22 mouse cellular contexts compared by ENCODE assay signal in the genomic region with DNA sequence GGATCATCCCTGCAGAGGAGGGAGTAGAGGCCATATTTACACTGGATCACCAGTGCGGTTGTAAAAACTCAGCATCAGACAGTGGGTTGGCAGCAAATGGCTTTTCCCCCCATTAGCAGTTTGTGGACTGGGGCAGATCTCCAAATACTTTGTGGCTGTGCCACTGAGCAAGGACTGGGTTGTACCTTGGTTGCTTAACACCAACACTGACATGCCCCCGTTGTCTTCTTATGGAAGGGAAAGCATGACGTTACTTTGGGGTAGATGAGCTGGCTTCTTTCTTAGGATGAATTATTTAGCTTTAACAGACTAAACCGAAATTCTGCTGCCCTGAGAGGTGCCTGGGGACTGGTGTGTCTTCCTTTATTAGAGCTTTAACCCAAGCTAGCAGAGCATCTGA.
DNase-seq lines count a peak whose midpoint lies in the region; TF ChIP-seq lines count a peak whose summit lies in the region.
"Had no signal": no experiment of that assay in that cellular context is flagged by ENCODE, and none has a peak within 500 bp of the region (broad histone marks: within the 10 kb centered on the region; RNA-seq: fewer than 3 reads in every experiment).

No protein-coding gene starts in this region.

- peak; percentile 21 for DNase-seq in 3134 (ENCODE audit: extremely low read depth, insufficient read length, low spot score)
- DNase-seq in 3T3-L1 (ENCODE audit: low read depth, low spot score), result peak; percentile 21
- DNase-seq in kidney, adult 11 months, result no peak
- DNase-seq in forebrain, embryonic 10.5 days (ENCODE audit: extremely low spot score, low spot score), result no peak
- no peak for DNase-seq in layer of hippocampus, adult 18-20 months (ENCODE audit: low spot score in 2 of 2)
- DNase-seq: adrenal gland, adult 8-10 months; adrenal gland, postnatal 14 days; adrenal gland, postnatal 36 days; cerebellum, adult 11-12 months; cerebellum, adult 2 months; cerebellum, adult 9-10 months; cerebellum, postnatal 10 days; cerebellum, postnatal 25 days had no signal

- H3K79me2 ChIP-seq in myocyte (ENCODE audit: control insufficient read depth, insufficient read depth), result no peaks in the 10 kb centered on the region

- no peaks in the 10 kb centered on the region for H3K36me3 ChIP-seq in myocyte (ENCODE audit: control insufficient read depth, insufficient read depth)
- no peaks in the 10 kb centered on the region for H3K36me3 ChIP-seq in forebrain, embryonic 10.5 days (replicated peaks)
- H3K36me3 ChIP-seq: embryonic facial prominence, embryonic 10.5 days; embryonic facial prominence, embryonic 12.5 days; forebrain, embryonic 12.5 days; G1E had no signal

- H3K4me2 ChIP-seq in myocyte (ENCODE audit: low read depth), result peak overlapping the region; percentile 62
- H3K4me2 ChIP-seq: embryonic facial prominence, embryonic 12.5 days; forebrain, embryonic 12.5 days had no signal

- H3K4me3 ChIP-seq in embryonic fibroblast, embryonic 13.5 days (ENCODE audit: insufficient read depth, low read length), result no peak overlapping the region
- H3K4me3 ChIP-seq in myocyte, result no peak overlapping the region
- no peak overlapping the region for H3K4me3 ChIP-seq in forebrain, embryonic 10.5 days
- H3K4me3 ChIP-seq: embryonic facial prominence, embryonic 10.5 days; embryonic facial prominence, embryonic 12.5 days; erythroblast, embryonic 14.5 days; forebrain, embryonic 12.5 days had no signal

- H3K27me3 ChIP-seq in myocyte (ENCODE audit: control insufficient read depth, insufficient read depth, insufficient read length), result no peaks in the 10 kb centered on the region
- no peaks in the 10 kb centered on the region for H3K27me3 ChIP-seq in forebrain, embryonic 10.5 days (ENCODE audit: poor library complexity, severe bottlenecking)
- H3K27me3 ChIP-seq: CH12.LX; embryonic facial prominence, embryonic 12.5 days; forebrain, embryonic 12.5 days; Patski had no signal

- peak overlapping the region; percentile 30; the same call in 1 of the 2 replicates for H3K27ac ChIP-seq in embryonic fibroblast, embryonic 13.5 days (ENCODE audit: insufficient read depth, low read length)
- H3K27ac ChIP-seq in forebrain, embryonic 10.5 days, result no peak overlapping the region
- H3K27ac ChIP-seq: embryonic facial prominence, embryonic 10.5 days; embryonic facial prominence, embryonic 12.5 days; forebrain, embryonic 12.5 days had no signal

- H3K4me1 ChIP-seq in embryonic fibroblast, embryonic 13.5 days (ENCODE audit: control insufficient read depth, insufficient read depth, low read length), result no peaks in the 10 kb centered on the region
- no peaks in the 10 kb centered on the region for H3K4me1 ChIP-seq in forebrain, embryonic 10.5 days
- H3K4me1 ChIP-seq: embryonic facial prominence, embryonic 10.5 days; embryonic facial prominence, embryonic 12.5 days; forebrain, embryonic 12.5 days had no signal

- H3ac ChIP-seq in myocyte (ENCODE audit: control insufficient read depth, insufficient read length), result no peak overlapping the region

- H3K9me3 ChIP-seq in forebrain, embryonic 10.5 days, result no peaks in the 10 kb centered on the region
- H3K9me3 ChIP-seq: embryonic facial prominence, embryonic 10.5 days; embryonic facial prominence, embryonic 12.5 days; forebrain, embryonic 12.5 days had no signal

- 89% methylated on average over 4 of the region's 4 CpGs for WGBS in forebrain, embryonic 10.5 days

- TF ChIP-seq CTCF in embryonic fibroblast, embryonic 13.5 days (IDR thresholded peaks at IDR 0.05; ENCODE audit: borderline replicate concordance, insufficient read depth, low read length), result no peak

- TF ChIP-seq POLR2A in embryonic fibroblast, embryonic 13.5 days (IDR thresholded peaks at IDR 0.05; ENCODE audit: low read depth, low read length), result no peak
- no peak for TF ChIP-seq POLR2A in myocyte (IDR thresholded peaks at IDR 0.05; ENCODE audit: insufficient read length, low read depth)

TF ChIP-seq in myocyte, 11 proteins besides CTCF, POLR2A, EP300 and RAD21:
- TF ChIP-seq POLR2AphosphoS2 (IDR thresholded peaks at IDR 0.05; ENCODE audit: insufficient read length, low read depth), result no peak
- peak; percentile 80; the same call in 1 of the 2 replicates for TF ChIP-seq CEBPB (IDR thresholded peaks at IDR 0.05; ENCODE audit: insufficient read depth, poor library complexity, severe bottlenecking)
TF ChIP-seq in myocyte: peak in this region for 1.

Comparison
In these comparisons a context has a peak if more than half of its experiments do, and no peak if none do; other contexts are left out.
1. DNase-seq: peak in 3134 (single experiment) and 3T3-L1 (single experiment); none in kidney, adult 11 months (single experiment), forebrain, embryonic 10.5 days (single experiment) and layer of hippocampus, adult 18-20 months (0 of 2).